Mouse (Mus musculus): ENCODE data around the gene Arfgef3.
"Not testable (repeated sequence)": the region's sequence is repeated elsewhere in the genome, so short reads cannot be mapped to it uniquely, and the experiment has no call there.

Arfgef3 gene

DNA sequence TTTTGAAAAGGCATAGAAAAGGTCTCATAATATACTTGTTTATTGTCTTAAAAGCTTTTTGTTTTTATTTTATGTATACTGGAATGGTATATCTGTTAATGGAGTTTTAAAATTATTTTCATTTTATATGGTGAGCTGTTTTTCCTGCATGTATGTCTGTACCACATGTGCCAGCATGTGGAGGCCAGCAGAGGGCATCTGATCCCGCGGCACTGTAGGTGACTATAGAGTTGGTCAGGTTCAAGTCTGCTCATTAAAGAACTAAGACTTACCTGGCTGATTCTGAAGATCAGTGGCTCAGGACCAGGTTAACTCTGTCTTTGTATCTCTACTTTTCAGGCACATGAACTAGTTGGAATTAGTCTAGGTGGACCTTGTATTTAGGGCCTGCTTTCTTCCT is 171.2 kb downstream of the Arfgef3 start:
- no peak for DNase-seq

GRCm38 (mm10) chr10:18562940-18563339 is 180.8 kb downstream of the Arfgef3 start:
- peak; percentile 66 for DNase-seq

GRCm38 (mm10) chr10:18561445-18561844 is 182.3 kb downstream of the Arfgef3 start:
- no peak for DNase-seq

GRCm38 (mm10) chr10:18559076-18559475 is 184.7 kb downstream of the Arfgef3 start:
- not testable (repeated sequence) for DNase-seq

DNA sequence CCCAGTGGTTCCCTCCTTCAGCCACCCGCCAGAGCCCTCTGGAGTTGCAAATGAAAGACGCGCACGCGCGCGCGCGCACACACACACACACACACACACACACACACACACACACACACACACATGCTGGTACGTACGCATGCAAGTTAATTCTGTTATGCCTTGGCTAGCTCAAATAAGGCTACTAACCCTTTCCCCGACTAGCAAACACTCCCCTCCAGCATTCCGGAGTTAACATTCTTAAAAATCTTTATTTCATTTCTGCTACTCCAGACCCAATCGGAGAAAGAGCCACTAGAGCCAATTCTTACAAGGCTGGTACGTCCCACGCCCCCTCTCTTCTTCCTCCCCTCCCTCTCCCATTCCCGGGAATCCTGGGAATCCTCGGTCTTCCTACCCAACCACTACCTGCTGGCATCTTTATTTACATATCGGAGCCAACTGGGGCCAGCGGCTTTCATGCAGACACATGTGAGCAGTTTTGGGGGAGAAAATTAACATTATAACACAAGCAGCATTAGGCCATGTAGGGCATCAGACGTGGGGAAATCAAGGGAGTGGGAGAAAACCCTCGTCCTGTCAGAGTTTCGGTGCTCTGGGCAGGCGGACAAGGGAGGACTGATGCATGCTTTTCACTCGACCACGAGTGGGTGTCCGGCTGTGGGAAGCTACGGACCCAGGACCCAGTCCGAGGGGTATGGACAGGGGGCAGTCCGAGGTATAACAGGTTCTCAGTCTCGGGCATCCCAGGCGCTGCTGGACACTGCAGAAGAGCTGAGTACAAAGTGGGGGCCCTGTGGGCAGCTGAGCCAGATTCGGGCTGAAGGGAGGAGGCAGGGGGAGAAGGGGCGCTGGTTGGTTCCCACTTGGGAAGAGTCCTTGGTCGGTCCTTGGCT is 194.2 kb downstream of the Arfgef3 start:
- peak; percentile 48 for DNase-seq

DNA sequence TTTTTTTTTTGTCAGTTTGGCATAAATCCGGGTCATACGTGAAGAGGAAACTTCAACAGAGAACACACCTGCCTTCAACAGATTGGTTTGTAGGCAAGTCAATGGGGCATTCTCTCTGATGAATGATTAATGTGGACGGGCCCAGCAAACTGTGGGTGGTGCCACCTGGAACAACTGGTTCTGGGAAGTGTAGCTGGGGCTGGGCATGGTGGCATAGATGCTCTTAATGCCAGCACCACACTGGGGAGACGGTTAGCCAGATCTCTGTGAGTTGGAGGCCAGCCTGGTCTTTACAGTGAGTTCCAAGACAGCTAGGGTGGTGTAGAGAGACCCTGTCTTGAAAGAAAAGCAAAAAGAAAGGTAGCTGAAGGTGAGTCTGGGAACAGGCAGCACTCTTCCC is 196.4 kb downstream of the Arfgef3 start:
- DNase-seq, result no peak

- peak; percentile 64 for DNase-seq
These were observed 197.9 kb downstream of the Arfgef3 start, which contains the start of gene Hebp2 for GRCm38 (mm10) chr10:18545813-18546235. Gene Hebp2 (minus strand): TSS chr10:18546076.

DNA sequence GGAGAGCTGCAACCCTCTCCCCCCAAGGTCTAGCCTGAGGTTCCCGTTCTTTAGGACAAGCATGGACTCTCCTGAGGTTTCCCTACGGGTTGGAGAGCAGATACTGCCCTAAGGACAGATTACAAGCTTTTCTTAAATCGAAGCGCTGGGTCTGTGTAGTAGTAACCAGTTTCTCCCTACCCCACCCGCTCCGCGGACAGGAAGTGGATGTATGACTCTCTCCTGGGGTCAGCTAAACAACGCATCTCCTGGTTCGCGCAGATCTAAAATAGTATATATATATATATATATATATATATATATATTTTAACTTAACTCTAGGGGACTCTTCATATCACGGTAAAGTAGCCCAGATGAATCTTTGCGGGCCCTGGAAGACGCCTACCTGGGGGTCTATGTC is 198.4 kb downstream of the Arfgef3 start:
- DNase-seq, result no peak

DNA sequence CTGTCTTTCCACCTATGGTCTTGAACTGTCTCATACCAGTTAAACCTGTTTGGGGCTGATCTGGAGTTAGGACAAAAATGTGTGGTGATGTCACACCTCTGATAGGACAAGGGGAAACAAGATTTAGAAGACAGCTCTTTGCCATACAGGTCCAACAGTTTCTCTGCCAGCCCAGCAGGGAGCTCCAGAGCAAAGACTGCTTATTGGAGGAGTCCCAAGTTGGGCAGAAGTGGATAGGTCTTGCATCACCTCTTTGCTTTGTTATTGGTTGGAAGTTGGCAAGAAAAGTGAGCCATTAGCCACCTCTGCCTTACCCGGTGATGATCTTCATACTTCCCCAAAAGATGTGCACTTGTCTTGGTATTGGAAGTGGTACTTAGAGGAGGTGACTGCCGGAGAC is 206.9 kb downstream of the Arfgef3 start:
- no peak for DNase-seq

- no peak for DNase-seq
These were observed 211.5 kb downstream of the Arfgef3 start for GRCm38 (mm10) chr10:18532293-18532692.
